Mouse (Mus musculus) layer of hippocampus, adult 8-10 months (tissue): ENCODE results near the gene Tmem262. TPM values are rescaled to one million over a fixed set of nuclear protein-coding genes. Genes with fewer than 3 reads are reported as not detected.

Experiments used
- DNase-seq, 2 experiments: peaks; one replicate each; pipeline ENCODE4 v3.0.0; 2022; ENCODE audit warnings: low spot score in 2 of 2
- total RNA-seq, 4 experiments: library from RNA; stranded (reverse); gene quantifications; 2 replicates each; pipeline ENCODE4 v1.2.4; 2022

The Tmem262 gene
- total RNA-seq, 4 experiments from 2014 or later = not detected

DNA sequence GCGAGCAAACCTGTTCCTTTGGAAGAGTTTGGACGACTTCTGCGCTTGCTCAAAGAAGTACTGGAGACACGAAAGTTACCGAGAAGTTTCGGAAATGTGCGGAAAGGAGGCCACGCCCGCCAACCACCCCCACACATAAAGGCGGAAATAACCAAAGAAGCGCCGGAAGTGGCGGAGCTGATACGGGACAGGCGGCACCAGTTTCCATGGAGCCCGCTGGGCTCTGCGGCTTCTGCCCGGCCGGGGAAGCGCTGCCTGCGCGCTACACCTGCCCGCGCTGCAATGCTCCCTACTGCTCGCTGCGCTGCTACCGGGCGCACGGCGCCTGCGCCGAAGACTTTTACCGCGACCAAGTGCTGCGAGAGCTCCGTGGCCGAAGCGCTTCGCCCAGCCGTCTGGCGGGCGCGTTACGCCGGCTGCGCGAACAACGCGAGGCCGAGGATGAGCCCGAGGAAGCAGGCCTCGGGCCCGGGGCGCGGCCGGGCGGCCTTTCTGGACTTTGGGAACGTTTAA, 18.8 kb upstream of the Tmem262 start, which contains the start of gene Znhit2:
Znhit2 (plus strand) TSS at position 172 of the 513 bp plus-strand sequence.
- peak; percentile 93 for DNase-seq

DNA sequence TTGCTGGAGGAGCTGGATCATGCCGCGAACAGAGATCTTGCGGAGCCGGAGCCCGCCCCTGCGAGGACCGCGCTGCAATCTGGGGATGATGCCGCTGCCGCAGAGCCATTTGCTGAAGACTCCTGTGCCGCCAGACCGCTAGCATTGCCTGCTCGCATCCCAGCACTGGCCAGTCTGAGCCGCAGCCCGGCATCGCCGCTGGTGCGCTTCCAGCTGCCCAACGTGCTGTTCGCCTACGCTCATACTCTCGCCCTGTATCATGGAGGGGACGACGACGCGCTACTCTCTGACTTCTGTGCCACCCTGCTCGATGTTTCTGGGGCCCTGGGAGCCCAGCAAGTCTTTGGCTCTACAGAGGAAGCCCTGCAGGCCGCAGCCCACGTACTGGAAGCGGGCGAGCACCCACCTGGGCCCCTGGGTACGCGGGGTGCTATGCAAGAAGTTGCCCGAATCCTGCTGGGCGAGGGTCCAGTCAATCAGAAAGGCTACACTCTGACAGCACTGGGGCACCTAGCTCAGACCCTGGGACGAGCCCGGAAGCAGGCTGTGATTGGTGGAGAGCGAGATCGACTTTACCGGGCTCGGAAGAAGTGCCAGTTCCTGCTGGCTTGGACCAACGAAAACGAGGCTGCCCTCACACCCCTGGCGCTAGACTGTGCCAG, 18.1 kb upstream of the Tmem262 start:
- DNase-seq = no peak

DNA sequence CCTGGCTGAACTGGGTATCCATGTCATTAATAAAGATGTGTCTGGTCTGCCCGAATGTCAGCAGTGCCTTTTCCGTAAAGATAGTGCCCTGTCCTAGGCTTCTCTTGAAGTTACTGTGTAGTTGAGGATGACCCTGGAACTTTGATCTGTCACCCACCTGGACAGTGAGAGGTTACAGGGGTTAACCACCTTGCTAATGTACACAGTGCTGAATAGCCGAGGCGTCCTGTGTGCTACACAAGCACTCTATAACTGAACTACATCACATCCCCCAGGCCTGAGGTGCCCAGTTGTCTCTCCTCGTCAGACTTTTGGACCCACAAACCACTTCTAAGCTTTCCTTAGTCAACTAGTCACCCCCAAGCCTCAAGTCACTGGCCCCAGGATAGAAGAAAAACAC, 17.4 kb upstream of the Tmem262 start:
- no peak for DNase-seq

DNA sequence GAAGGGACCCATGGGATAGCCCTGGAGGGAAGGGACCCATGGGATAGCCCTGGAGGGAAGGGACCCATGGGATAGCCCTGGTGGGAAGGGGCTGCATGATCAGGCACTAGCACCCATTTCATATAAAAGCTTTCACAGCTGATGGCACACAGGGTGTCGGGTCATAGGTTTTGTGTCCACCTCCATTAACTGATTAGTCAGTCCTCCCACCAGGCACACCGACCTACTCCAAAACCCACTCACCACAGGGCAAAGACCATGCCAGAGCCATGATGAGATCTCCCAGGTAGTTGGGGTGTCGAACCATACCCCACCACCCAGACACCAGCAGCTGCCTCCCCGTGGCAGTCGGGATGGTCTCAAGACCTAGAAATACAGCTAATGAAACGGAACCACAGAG, 16.8 kb upstream of the Tmem262 start:
- no peak for DNase-seq

DNA sequence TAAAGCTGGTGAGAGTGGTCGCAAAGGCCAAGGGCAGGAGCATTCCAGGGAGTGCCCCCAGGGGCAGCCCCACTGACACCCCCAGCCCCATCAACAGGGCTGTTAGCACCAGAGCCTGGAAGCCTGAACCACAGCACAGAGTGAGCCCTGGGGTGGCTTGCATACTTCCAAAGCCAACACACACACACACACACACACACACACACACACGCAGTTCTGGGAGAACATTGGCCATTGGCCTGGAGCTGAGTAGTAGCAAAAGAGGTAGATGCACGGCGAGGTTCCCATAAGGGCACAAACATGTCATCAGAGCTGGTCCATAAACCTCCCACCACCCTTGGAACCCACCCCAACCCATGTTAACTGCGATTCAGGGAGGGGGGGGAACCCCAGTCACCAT, 13.3 kb upstream of the Tmem262 start:
- no peak for DNase-seq

DNA sequence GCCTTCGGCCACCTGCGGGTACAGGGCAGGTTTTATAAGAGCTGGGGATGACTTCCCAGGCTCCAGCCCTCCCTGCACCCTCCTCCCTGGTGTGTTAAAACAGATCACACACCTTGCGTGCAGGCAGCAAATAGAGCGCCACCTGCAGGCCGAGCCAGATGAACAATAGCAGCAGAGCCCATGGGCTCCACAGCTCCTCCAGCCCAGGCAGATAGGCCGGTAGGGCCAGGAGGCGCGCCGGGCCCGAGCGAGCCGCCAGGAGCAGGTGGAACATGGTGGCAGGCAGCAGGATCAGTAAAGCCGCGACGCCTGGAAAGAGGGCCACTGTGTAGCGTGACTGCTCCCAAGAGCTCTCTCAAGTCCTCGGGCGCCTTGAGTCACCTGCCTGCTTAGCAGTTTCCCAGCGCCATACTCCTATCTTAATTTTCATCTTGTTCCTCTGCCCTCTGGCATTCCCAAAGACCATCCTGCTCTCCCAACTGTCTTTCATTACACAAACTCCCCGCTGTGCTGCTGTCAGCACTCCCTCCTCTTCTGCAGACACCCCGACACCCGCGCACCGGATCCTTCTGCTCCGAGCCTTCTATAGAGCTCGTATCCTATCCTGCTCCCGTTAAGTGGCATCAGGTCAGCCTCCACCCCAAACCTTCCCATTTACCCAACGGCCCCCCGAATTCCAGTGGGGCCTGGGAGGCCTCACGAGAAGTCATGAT, 12.7 kb upstream of the Tmem262 start:
- DNase-seq = peak; percentile 79 to 85

DNA sequence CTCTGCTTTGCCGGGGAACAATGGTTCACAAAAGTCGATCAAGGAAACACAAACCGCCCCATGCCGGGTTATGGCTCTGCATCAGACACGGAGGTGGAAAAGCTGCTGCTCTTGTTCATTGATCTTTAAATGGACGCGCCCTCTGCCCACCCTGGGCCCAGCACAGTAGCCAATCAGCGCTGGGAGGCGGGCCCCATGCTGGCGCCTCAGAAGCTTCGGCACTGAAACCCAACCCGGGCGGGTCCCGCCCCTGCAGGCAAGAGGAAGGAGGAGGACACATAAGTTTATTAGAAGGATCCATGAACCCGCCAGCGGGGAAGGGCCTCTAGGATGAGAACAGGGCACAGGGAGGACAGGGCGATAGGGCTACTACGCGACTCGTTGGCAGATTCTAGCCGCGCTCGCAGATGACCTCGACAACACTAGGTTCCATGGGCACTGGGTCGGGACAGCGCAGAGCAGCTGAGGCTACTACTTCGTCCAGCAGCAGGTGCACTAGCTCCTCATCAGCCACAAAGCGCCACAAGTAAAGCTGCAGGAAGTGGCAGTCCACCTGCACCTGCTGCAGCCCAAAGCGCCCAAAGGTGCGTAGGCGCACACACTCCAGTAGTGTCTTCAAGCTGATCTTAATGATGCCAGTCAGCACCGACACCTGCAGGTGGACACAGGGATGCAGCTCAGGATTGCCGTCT, 12.0 kb upstream of the Tmem262 start, which contains the start of gene Tm7sf2:
Tm7sf2 (minus strand) TSS at position 650 of the 692 bp plus-strand sequence.
- DNase-seq = peak; percentile 80 to 85

DNA sequence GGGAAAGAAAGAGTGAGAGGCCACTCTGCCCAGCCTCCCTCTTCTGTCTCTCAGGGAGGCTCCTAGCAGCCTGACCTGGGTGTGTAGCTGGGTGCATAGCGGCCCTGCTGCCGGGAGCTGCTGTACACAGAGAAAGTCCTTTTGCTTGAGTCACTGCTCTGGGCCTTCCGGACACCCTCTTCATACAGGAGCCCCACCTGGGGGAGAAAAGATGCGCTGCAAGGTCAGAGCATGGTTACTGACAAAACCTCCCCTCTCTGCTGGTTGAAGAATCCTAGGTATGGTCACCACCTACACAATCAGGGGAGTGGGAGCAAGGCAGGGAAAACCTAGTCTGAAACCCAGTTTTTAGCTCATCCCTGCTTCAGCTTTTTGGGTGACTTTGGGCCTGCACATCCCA, 10.9 kb upstream of the Tmem262 start:
- no peak for DNase-seq

DNA sequence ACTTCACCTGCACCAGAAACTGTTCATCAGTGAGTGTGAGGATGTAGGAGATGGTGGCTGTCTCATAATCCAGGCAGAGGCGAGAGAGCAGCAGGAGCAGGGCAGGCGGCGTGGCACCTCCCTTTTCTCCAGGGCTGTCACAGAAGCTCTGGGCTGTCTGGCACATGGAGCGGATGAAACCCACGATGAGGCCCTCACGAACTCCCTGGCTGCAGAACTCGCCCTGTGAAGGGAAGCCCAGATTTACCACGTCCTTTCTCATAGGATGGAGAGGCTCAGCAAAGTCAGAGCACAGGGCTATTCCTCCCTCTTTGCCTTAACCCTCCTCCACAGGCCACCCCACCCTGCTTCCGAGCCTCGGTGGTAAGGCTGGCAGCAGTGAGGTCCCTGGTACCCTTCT, 10.0 kb upstream of the Tmem262 start:
- no peak for DNase-seq

DNA sequence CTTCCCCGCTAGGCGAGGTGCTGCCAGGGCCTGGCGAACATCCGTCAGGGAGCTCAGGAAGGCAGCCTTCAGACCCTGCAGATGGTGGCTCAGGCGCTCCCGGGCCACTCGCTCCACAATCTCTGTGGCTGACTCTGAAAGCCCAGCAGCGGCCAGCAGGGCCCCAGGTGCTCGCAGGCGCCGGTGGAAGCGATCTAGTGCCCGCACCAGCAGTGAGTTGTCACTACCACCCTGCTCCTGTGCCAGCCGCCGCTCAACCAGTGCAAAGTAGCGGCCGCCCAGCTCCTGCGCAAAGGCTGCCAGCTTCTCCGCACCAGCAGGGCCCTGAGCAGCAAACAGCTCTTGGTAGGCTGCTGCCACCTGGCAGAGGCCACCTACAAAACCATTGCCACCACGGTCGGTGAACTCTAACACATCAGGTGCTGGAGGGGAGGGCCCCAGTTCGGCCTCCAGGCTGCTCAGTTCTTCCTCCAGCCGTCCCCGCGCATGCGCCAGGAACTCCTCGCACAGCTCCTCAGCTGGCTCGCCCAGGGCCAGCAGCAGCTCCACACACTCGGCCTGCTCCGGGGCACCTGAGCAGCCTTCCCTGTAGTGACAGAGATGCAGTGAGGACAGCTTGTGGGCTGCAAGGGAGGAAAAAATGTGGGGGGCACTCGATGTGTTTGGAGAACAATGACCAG, 9.1 kb upstream of the Tmem262 start:
- no peak for DNase-seq

DNA sequence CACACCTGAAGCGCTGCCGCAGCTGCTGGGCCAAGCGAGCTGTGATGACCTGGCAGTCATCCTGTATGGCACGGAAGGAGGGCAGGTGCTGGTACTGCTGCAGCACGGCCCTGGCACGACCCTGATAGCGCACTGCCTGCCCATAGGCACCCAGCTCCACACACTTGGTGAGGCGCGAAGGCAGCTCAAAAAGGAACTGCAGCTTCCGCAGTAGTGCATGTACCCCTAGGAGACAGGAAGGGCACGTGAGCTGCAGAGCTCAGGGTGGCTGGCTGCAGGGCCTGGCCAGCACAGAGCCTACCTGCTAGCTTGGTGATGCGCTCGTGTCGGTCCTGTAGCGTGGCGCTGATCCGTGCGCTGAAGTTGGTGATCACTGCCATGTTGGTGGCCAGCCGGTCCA, 8.6 kb upstream of the Tmem262 start:
- DNase-seq = no peak

DNA sequence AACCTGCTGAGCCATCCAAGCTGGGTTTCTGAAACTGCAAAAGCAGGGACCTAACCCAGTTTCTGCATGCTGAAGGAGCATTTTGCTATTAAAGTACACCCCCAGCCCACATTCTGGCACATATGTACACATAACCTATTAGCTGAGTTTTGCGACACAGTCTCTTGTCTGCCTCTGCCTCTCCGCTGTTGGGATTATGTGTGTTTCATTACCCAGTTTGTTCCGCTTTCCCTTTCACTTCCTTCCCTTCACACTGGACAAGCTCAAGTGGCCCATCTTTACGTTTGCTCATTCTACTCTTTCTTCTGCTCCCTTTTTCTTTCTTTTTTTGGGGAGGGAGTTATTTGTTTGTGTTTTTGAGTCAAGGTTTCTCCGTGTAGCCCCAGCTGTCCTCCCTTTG, 5.9 kb upstream of the Tmem262 start:
- DNase-seq = no peak

DNA sequence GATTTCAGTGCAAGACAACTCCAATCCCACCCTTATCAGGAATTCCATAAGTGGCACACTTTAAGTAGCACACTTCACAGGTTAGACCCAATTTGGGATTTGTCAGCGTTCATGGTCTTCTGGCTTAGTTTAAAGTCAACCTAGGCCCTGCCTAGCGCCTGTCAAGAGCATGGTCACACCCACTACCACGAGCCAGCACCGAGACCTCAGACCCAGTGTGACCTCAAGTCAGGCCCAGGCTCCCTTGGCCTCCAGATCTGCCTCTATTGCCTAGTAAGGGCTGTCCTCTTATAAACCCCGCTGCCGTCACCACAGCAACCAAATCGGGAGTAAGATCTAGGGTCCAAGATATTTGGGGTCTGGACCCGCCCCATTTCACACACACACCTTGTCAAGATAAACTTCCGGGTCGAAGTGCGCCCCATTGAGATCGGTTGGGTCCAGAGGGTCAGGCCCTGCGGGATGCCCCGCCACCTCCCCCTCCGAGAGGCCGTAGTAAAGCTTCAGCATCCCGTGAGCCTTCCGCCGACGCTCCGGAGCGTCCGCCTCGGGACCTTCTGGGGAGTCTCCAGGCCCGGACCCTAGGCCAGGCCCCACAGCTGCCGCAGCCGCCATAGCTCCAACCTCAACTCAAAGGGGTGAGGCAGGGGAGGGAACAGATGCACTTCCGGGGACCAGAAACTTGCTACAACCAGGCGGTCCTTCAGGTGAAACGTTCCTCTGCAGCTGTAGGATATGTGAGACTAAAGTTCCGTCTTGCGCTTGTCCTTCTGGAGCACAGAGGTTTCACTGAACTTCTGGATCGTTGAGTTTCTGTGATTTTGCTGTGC, 3.1 kb upstream of the Tmem262 start, which contains the start of gene Vps51:
Vps51 (minus strand) TSS at position 668 of the 830 bp plus-strand sequence.
- peak; percentile 78 to 88 for DNase-seq

DNA sequence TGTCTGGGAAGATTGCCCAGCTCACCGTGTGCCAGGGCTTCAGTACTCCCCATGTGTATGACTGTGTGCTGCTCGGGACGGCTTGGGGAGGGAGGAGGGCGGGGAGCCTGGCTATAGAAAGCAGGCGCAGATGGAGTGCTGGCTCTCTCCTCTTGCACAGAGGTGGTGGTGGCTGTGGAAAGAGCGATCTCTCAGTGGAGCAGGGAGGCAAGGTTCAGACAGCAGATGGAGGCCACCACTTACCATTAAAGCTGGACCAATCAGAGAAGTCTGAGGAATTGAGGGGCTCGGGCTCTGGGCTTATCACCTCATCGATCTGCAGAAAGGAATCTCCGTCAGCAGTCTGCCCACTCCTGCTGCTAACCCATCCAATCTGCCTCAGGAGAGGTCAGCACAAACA, 2.3 kb downstream of the Tmem262 start, which contains the start of gene Gm28374:
Gm28374 (minus strand) TSS at position 101 of the 400 bp plus-strand sequence.
- no peak for DNase-seq

DNA sequence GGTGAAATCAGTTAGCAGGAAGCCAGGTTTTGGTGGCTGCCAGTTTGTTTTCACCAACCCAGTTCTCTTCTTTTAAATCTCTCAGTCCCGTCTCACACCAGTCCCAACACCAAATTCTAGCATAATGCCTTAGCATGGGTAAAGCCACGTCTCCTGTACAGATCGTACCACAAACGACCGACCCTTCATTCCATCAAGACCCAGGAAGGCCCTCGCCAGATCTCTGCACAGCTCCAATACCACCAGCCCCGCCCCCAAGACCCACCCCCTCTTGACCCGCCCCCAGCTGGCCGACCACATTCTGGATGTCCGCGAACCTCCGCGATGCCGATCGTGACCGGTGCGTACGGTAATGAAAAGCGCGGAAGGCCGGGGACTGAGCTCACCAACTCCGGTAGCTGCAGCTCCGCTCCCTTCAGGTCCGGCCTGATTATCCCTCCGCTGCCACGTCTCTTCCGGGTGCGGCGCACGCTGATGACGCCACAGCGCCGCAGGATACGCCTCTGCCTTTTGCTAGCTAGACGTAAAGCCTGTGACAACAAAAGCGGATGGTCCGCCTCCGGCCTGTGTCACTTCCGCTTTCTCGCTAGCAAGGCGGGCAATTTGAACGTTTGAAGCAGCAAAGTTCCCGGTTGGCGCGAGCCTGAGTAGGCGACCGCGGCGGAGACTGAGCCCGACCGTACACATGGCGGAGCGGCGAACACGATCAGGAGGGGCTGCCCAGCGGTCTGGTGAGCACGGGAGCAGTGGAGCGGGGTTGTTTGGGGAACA, 4.8 kb downstream of the Tmem262 start, which contains the start of the genes Zfpl1 and Cdca5:
Zfpl1 (minus strand) TSS at position 479 of the 771 bp plus-strand sequence.
Cdca5 (plus strand) TSS at position 506 of the 771 bp plus-strand sequence.
- peak; percentile 96 to 97 for DNase-seq

DNA sequence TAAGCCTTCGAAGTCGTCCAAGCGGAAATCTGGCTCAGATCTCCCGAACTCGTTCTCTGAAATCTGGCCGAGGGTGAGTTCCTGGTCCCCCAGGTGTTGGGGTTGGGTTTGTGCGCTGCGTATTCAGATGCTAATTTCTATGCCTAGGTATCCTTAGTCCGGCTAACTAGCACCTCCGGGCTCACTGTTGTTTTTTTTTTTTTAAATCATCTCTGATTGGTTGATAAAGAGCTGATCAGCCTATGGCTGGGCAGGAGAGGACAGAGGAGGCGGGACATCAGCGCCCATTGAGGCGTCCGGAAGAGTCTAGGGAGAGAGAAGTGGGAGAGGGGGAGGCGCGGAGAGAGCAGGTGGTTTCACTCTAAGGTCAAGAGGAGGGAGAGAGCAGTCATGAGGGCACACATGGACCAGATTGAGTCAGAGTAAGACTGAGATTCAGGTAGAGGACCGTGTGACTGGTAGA, 5.6 kb downstream of the Tmem262 start:
- DNase-seq = no peak

DNA sequence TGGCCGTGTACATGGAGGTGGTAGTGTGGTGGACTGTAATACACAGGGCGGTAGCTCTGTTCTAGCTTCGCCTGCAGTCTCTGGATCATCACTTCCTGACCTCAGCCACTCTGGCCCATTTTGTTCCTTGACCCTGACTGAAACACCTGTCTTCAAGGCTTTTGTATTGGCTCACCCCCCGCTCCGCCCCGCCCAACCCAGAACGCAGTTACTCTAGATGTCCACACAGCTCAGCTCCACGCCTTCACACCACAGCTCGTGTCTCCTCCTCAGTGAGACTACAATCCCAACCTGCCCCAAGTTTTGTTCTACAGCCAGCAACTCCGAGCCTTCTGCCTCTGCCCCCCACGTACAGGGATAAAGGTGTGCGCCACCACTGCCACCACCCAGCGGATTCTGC, 9.0 kb downstream of the Tmem262 start:
- DNase-seq = no peak

DNA sequence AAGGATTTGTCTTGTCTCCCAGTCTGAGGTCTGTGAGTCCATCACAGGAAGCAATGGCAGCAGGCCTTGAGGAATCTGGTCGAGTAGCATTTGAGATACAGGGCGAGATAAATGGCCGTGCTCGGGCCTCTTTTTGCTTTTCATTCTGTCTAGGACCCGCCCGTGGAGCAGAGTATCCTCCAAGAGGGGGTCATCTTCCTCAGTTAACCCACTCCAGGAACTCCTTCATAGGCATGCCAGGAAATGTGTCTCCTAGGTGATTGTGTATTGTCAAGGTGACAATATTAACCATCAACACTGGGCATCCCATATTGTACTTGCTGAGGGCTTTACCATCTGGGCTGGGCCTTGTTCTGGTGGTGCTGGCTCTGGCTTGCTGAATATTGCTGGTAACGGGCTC, 14.3 kb downstream of the Tmem262 start, which contains the start of gene AC131692.1:
AC131692.1 (plus strand) TSS at position 301 of the 400 bp plus-strand sequence.
- no peak for DNase-seq

DNA sequence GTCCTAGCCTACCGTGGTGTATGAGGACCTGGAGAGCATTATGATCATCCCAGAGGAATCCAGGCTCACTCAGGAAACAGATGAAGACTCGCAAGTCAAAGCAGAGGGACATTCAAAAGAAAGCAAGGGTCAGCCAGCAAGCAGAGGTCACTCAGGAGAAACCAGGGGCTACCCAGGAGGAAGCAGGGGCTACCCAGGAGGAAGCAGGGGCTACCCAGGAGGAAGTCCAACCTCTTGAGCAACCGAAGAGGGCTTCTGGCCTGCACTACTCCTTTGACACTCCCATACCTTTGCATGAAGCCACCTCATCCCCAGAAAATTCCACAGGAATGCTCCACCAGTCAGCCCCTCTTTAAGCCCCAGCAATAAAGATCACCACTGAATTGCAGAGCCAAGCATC, 18.0 kb downstream of the Tmem262 start:
- no peak for DNase-seq
